Comparison of ENCODE assay signal across 21 mouse cellular contexts in genomic region chr9:119848671-119849070, GRCm38 (mm10). TPM values are rescaled to one million over a fixed set of nuclear protein-coding genes. Genes with fewer than 3 reads are reported as not detected.
A peak's percentile ranks its signal among the peaks of the same experiment; 100 is the strongest.
DNase-seq lines count a peak whose midpoint lies in the region; ATAC-seq and TF ChIP-seq lines count a peak whose summit lies in the region.
"Had no signal": no experiment of that assay in that cellular context is flagged by ENCODE, and none has a peak within 500 bp of the region (broad histone marks: within the 10 kb centered on the region; RNA-seq: fewer than 3 reads in every experiment).

No protein-coding gene starts in this region.

- no peak overlapping the region for H3K9ac ChIP-seq in neural tube, embryonic 14.5 days (replicated peaks; ENCODE audit: low read depth, low read length)
- no peak overlapping the region for H3K9ac ChIP-seq in forebrain, embryonic 14.5 days (ENCODE audit: low read length)
- H3K9ac ChIP-seq in forebrain, postnatal 0 days: no peak overlapping the region
- H3K9ac ChIP-seq: embryonic facial prominence, embryonic 13.5 days; heart, embryonic 15.5 days had no signal

- no peak for ATAC-seq in neural tube, embryonic 14.5 days (ENCODE audit: low read depth)
- no peak for ATAC-seq in forebrain, embryonic 14.5 days
- no peak for ATAC-seq in forebrain, postnatal 0 days
- ATAC-seq: hindbrain, postnatal 0 days had no signal

- H3K27ac ChIP-seq in neural tube, embryonic 14.5 days (ENCODE audit: low read depth, low read length): peak overlapping the region; percentile 16; the same call in 1 of the 2 replicates
- peak overlapping the region; percentile 64; the same call in 1 of the 2 replicates for H3K27ac ChIP-seq in forebrain, embryonic 14.5 days (ENCODE audit: low read depth, low read length)
- 0 out of 2 replicates have a peak overlapping the region, but pooled peaks have one; percentile 5 for H3K27ac ChIP-seq in forebrain, postnatal 0 days (ENCODE audit: low read depth, low read length)
- H3K27ac ChIP-seq: embryonic facial prominence, embryonic 13.5 days; heart, embryonic 15.5 days; hindbrain, embryonic 13.5 days; hindbrain, postnatal 0 days had no signal

- no peak overlapping the region for H3K4me2 ChIP-seq in neural tube, embryonic 14.5 days (ENCODE audit: low read depth, low read length)
- H3K4me2 ChIP-seq in forebrain, embryonic 14.5 days (ENCODE audit: low read length): no peak overlapping the region
- H3K4me2 ChIP-seq in forebrain, postnatal 0 days (ENCODE audit: low read depth): no peak overlapping the region
- H3K4me2 ChIP-seq: embryonic facial prominence, embryonic 13.5 days; heart, embryonic 11.5 days; heart, embryonic 15.5 days; hindbrain, embryonic 13.5 days had no signal

- WGBS in neural tube, embryonic 14.5 days: 35% methylated on average over 7 of the region's 7 CpGs
- WGBS in forebrain, embryonic 14.5 days: 26% methylated on average over 7 of the region's 7 CpGs
- 27% methylated on average over 7 of the region's 7 CpGs for WGBS in forebrain, postnatal 0 days

- no peak overlapping the region for H3K4me3 ChIP-seq in neural tube, embryonic 14.5 days (ENCODE audit: low read depth, low read length)
- H3K4me3 ChIP-seq in forebrain, embryonic 14.5 days (ENCODE audit: low read depth, low read length): no peak overlapping the region
- H3K4me3 ChIP-seq in forebrain, postnatal 0 days (ENCODE audit: low read depth, low read length): no peak overlapping the region
- H3K4me3 ChIP-seq: embryonic facial prominence, embryonic 13.5 days; heart, embryonic 15.5 days; hindbrain, embryonic 13.5 days had no signal

- H3K36me3 ChIP-seq in neural tube, embryonic 14.5 days (ENCODE audit: control insufficient read depth, insufficient read depth, low read length): no peaks in the 10 kb centered on the region
- H3K36me3 ChIP-seq in forebrain, embryonic 14.5 days (ENCODE audit: control insufficient read depth, insufficient read depth, low read length): no peaks in the 10 kb centered on the region
- no peaks in the 10 kb centered on the region for H3K36me3 ChIP-seq in forebrain, postnatal 0 days (ENCODE audit: insufficient read depth)
- H3K36me3 ChIP-seq: embryonic facial prominence, embryonic 13.5 days; heart, embryonic 15.5 days; hindbrain, embryonic 13.5 days had no signal

- H3K27me3 ChIP-seq in neural tube, embryonic 14.5 days (ENCODE audit: control insufficient read depth, insufficient read depth, low read length): no peaks in the 10 kb centered on the region
- no peaks in the 10 kb centered on the region for H3K27me3 ChIP-seq in forebrain, embryonic 14.5 days (replicated peaks; ENCODE audit: control insufficient read depth, insufficient read depth, low read length)
- H3K27me3 ChIP-seq in forebrain, postnatal 0 days (ENCODE audit: insufficient read depth, low read length): no peaks in the 10 kb centered on the region
- H3K27me3 ChIP-seq: embryonic facial prominence, embryonic 13.5 days; heart, embryonic 15.5 days had no signal

- TF ChIP-seq CTCF in forebrain, postnatal 0 days (IDR thresholded peaks at IDR 0.05; ENCODE audit: low read depth): no peak

- no peaks in the 10 kb centered on the region for H3K9me3 ChIP-seq in neural tube, embryonic 14.5 days (ENCODE audit: control insufficient read depth, low read length)
- H3K9me3 ChIP-seq in forebrain, embryonic 14.5 days (replicated peaks; ENCODE audit: control insufficient read depth, low read length): no peaks in the 10 kb centered on the region
- no peaks in the 10 kb centered on the region for H3K9me3 ChIP-seq in forebrain, postnatal 0 days (ENCODE audit: low read length)
- H3K9me3 ChIP-seq: embryonic facial prominence, embryonic 13.5 days; heart, embryonic 15.5 days; hindbrain, embryonic 13.5 days had no signal

- H3K4me1 ChIP-seq in neural tube, embryonic 14.5 days (ENCODE audit: control insufficient read depth, insufficient read depth, low read length): no peaks in the 10 kb centered on the region
- H3K4me1 ChIP-seq in forebrain, embryonic 14.5 days (ENCODE audit: control insufficient read depth, insufficient read depth, low read length): peaks cover 25% of the 10 kb centered on the region
- H3K4me1 ChIP-seq in forebrain, postnatal 0 days (ENCODE audit: insufficient read depth): 0 out of 2 replicates have a peak, but pooled peaks cover 3% of the 10 kb centered on the region
- H3K4me1 ChIP-seq: heart, embryonic 15.5 days had no signal

- DNase-seq in gastrocnemius, postnatal 10 days: peak; percentile 0
- no peak for DNase-seq in gastrocnemius, postnatal 25 days
- DNase-seq in neural tube, embryonic 10.5 days (ENCODE audit: extremely low spot score, low spot score): no peak
- DNase-seq in forebrain, embryonic 14.5 days (ENCODE audit: low spot score): no peak
- no peak for DNase-seq in forebrain, postnatal 0 days
- DNase-seq in kidney, postnatal 36 days: no peak
- DNase-seq: adrenal gland, adult 2 months; adrenal gland, postnatal 25 days; cerebellum, adult 18-20 months; gastrocnemius, postnatal 36 days; heart, adult 18-20 months; heart, postnatal 14 days; kidney, adult 18-20 months had no signal

RNA-seq across cellular contexts. Expression of gene Scn11a, which starts 23.4 kb away (rescaled TPM):
- under 1 TPM in 1 of 2 experiments, not detected in 1; 0.05 TPM for total RNA-seq in gastrocnemius, postnatal 10 days (2021)
- total RNA-seq in gastrocnemius, postnatal 25 days (2021): under 1 TPM in 1 of 2 experiments, not detected in 1; 0.05 TPM
- 0.13 and 1.4 TPM in 2 replicates for polyA plus RNA-seq in neural tube, embryonic 14.5 days (2014; fragmentation: Nextera tagmentation; extraction: Ambion mirVana)
- polyA plus RNA-seq in forebrain, embryonic 14.5 days (2014; fragmentation: Nextera tagmentation; extraction: Ambion mirVana): 0.14 and 0.15 TPM in 2 replicates
- total RNA-seq in forebrain, postnatal 0 days (2014; rRNA removed): 0.46 and 0.57 TPM in 2 replicates
- 0.05 and 0.21 TPM in 2 replicates for polyA plus RNA-seq in forebrain, postnatal 0 days (2015; fragmentation: Nextera tagmentation; extraction: Ambion mirVana)
- total RNA-seq: adrenal gland, adult 2 months; adrenal gland, postnatal 25 days; common myeloid progenitor, adult 5-6 weeks; gastrocnemius, adult 18-20 months; gastrocnemius, postnatal 36 days had no signal
- polyA plus RNA-seq: adrenal gland, adult 2 months; embryonic facial prominence, embryonic 13.5 days had no signal

RNA-seq across cellular contexts. Expression of gene Wdr48, which starts 46.0 kb away (rescaled TPM):
- total RNA-seq in gastrocnemius, postnatal 10 days (2021): 10 to 100 TPM; 14.1 to 19.6 TPM
- 10 to 100 TPM; 12.0 to 12.3 TPM for total RNA-seq in gastrocnemius, postnatal 25 days (2021)
- 55.6 and 68.5 TPM in 2 replicates for polyA plus RNA-seq in neural tube, embryonic 14.5 days (2014; fragmentation: Nextera tagmentation; extraction: Ambion mirVana)
- polyA plus RNA-seq in forebrain, embryonic 14.5 days (2014; fragmentation: Nextera tagmentation; extraction: Ambion mirVana): 77.3 TPM in 2 replicates
- 80.3 and 83.2 TPM in 2 replicates for total RNA-seq in forebrain, postnatal 0 days (2014; rRNA removed)
- 41.1 and 47.9 TPM in 2 replicates for polyA plus RNA-seq in forebrain, postnatal 0 days (2015; fragmentation: Nextera tagmentation; extraction: Ambion mirVana)

Comparison
In these comparisons a context has a peak if more than half of its experiments do, and no peak if none do; other contexts are left out.
1. H3K27ac ChIP-seq: peak in every context shown above with its lines; median percentile 64 in forebrain, embryonic 14.5 days; 16 in neural tube, embryonic 14.5 days; 5 in forebrain, postnatal 0 days.